Comparison of ENCODE assay signal across 11 mouse cellular contexts in the genomic region with DNA sequence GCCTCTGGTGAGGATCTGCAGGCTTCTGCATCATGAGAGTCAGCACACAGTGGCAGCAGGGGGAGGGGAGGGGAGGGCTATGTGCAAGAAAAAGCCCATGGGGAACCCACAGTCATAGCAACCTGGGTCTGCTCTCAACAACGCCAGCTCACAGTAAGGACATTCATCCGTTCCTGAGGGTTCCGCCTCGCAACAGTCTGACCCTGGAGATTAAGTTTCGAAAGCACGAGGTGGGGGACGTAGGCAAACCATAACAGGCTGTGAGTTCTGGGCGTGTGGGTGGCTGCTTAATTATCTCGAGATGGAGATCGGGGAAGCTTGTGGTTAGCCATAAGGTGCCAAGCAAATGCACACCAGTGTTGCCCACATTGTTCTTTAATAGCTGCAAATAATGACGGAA. TPM values are rescaled to one million over a fixed set of nuclear protein-coding genes. Genes with fewer than 3 reads are reported as not detected.
DNase-seq lines count a peak whose midpoint lies in the region; ATAC-seq and TF ChIP-seq lines count a peak whose summit lies in the region.
"Had no signal": no experiment of that assay in that cellular context is flagged by ENCODE, and none has a peak within 500 bp of the region (broad histone marks: within the 10 kb centered on the region; RNA-seq: fewer than 3 reads in every experiment).

No protein-coding gene starts in this region.

- WGBS in heart, embryonic 12.5 days, result 34% methylated on average over 11 of the region's 11 CpGs
- WGBS in heart, adult 2 months, result 52% methylated on average over 11 of the region's 11 CpGs
- 46% methylated on average over 11 of the region's 11 CpGs for WGBS in embryonic facial prominence, embryonic 10.5 days
- 28% methylated on average over 11 of the region's 11 CpGs for WGBS in hindbrain, embryonic 15.5 days
- 15% methylated on average over 11 of the region's 11 CpGs for WGBS in midbrain, embryonic 16.5 days

- DNase-seq in heart, adult 2 months, result no peak
- peak; percentile 33 for DNase-seq in embryonic facial prominence, embryonic 10.5 days (ENCODE audit: low spot score)
- DNase-seq in cerebellum, adult 8-10 months, result no peak
- DNase-seq in urinary bladder, postnatal 25 days (ENCODE audit: low spot score), result no peak
- DNase-seq: kidney, postnatal 4 days; lung, adult 2 months had no signal

- H3K4me2 ChIP-seq in heart, embryonic 12.5 days, result peak overlapping the region; percentile 25
- peak overlapping the region; percentile 24 for H3K4me2 ChIP-seq in hindbrain, embryonic 15.5 days
- peak overlapping the region; percentile 14 for H3K4me2 ChIP-seq in midbrain, embryonic 16.5 days (ENCODE audit: low read length)

- H3K4me1 ChIP-seq in heart, embryonic 12.5 days (replicated peaks), result peaks cover 10% of the 10 kb centered on the region
- H3K4me1 ChIP-seq in heart, adult 2 months (ENCODE audit: control insufficient read depth, insufficient read depth, low read length), result no peaks in the 10 kb centered on the region
- H3K4me1 ChIP-seq in embryonic facial prominence, embryonic 10.5 days, result peaks cover 22% of the 10 kb centered on the region
- peaks cover 20% of the 10 kb centered on the region for H3K4me1 ChIP-seq in hindbrain, embryonic 15.5 days (replicated peaks)
- peaks cover 13% of the 10 kb centered on the region for H3K4me1 ChIP-seq in midbrain, embryonic 16.5 days (ENCODE audit: control insufficient read depth, insufficient read depth, low read length)

- H3K27me3 ChIP-seq in heart, embryonic 12.5 days (replicated peaks), result peaks cover 5% of the 10 kb centered on the region; the same call in 1 of the 2 replicates
- H3K27me3 ChIP-seq in heart, adult 2 months (ENCODE audit: control insufficient read depth, insufficient read depth, low read length), result no peaks in the 10 kb centered on the region
- no peaks in the 10 kb centered on the region for H3K27me3 ChIP-seq in embryonic facial prominence, embryonic 10.5 days (replicated peaks; ENCODE audit: low read depth, poor library complexity, severe bottlenecking)
- H3K27me3 ChIP-seq in hindbrain, embryonic 15.5 days, result no peaks in the 10 kb centered on the region
- H3K27me3 ChIP-seq in midbrain, embryonic 16.5 days (ENCODE audit: control insufficient read depth, insufficient read depth, low read depth, low read length), result no peaks in the 10 kb centered on the region

- no peak overlapping the region for H3K27ac ChIP-seq in heart, embryonic 12.5 days (ENCODE audit: poor library complexity, severe bottlenecking)
- H3K27ac ChIP-seq in heart, adult 2 months, result no peak overlapping the region
- H3K27ac ChIP-seq in embryonic facial prominence, embryonic 10.5 days (replicated peaks), result no peak overlapping the region
- peak overlapping the region; percentile 49 for H3K27ac ChIP-seq in hindbrain, embryonic 15.5 days (replicated peaks)
- no peak overlapping the region for H3K27ac ChIP-seq in midbrain, embryonic 16.5 days (ENCODE audit: low read length)

- no peak for TF ChIP-seq POLR2A in heart, adult 2 months (IDR thresholded peaks at IDR 0.05; ENCODE audit: insufficient read depth, low read depth, low read length)

- ATAC-seq in heart, embryonic 12.5 days (ENCODE audit: insufficient number of reproducible peaks, low FRiP score), result no peak
- ATAC-seq in hindbrain, embryonic 15.5 days (ENCODE audit: low FRiP score, low read depth), result peak; percentile 78; the same call in 1 of the 2 replicates
- peak; percentile 76 for ATAC-seq in midbrain, embryonic 16.5 days
- ATAC-seq in activated CD4-positive, CD25-positive, alpha-beta regulatory T cell, adult 4 months, result no peak

- no peaks in the 10 kb centered on the region for H3K36me3 ChIP-seq in heart, embryonic 12.5 days
- no peaks in the 10 kb centered on the region for H3K36me3 ChIP-seq in heart, adult 2 months (ENCODE audit: control insufficient read depth, insufficient read depth, low read length)
- no peaks in the 10 kb centered on the region for H3K36me3 ChIP-seq in embryonic facial prominence, embryonic 10.5 days (replicated peaks)
- no peaks in the 10 kb centered on the region for H3K36me3 ChIP-seq in hindbrain, embryonic 15.5 days
- no peaks in the 10 kb centered on the region for H3K36me3 ChIP-seq in midbrain, embryonic 16.5 days (ENCODE audit: control insufficient read depth, insufficient read depth, low read length)

- intact Hi-C loops in heart, adult 2 months (cut with DNase I), result no loop called here

- H3K9ac ChIP-seq in heart, embryonic 12.5 days, result no peak overlapping the region
- no peak overlapping the region for H3K9ac ChIP-seq in heart, adult 2 months (ENCODE audit: low read depth, low read length)
- no peak overlapping the region for H3K9ac ChIP-seq in hindbrain, embryonic 15.5 days
- H3K9ac ChIP-seq in midbrain, embryonic 16.5 days (ENCODE audit: low read depth, low read length), result no peak overlapping the region

- TF ChIP-seq EP300 in heart, adult 2 months (IDR thresholded peaks at IDR 0.05; ENCODE audit: insufficient read depth, low read depth, low read length), result no peak

- H3K79me2 ChIP-seq in heart, adult 2 months (replicated peaks; ENCODE audit: control insufficient read depth, insufficient read depth, low read length), result no peaks in the 10 kb centered on the region

- H3K4me3 ChIP-seq in heart, embryonic 12.5 days, result no peak overlapping the region
- H3K4me3 ChIP-seq in heart, adult 2 months, result no peak overlapping the region
- no peak overlapping the region for H3K4me3 ChIP-seq in embryonic facial prominence, embryonic 10.5 days
- H3K4me3 ChIP-seq in hindbrain, embryonic 15.5 days, result no peak overlapping the region
- no peak overlapping the region for H3K4me3 ChIP-seq in midbrain, embryonic 16.5 days (ENCODE audit: low read depth, low read length)

- TF ChIP-seq CTCF in heart, adult 2 months (IDR thresholded peaks at IDR 0.05), result no peak

- no peaks in the 10 kb centered on the region for H3K9me3 ChIP-seq in heart, embryonic 12.5 days (replicated peaks)
- H3K9me3 ChIP-seq in embryonic facial prominence, embryonic 10.5 days, result no peaks in the 10 kb centered on the region
- no peaks in the 10 kb centered on the region for H3K9me3 ChIP-seq in hindbrain, embryonic 15.5 days
- no peaks in the 10 kb centered on the region for H3K9me3 ChIP-seq in midbrain, embryonic 16.5 days (replicated peaks; ENCODE audit: control insufficient read depth, low read length, poor library complexity, severe bottlenecking)

RNA-seq across cellular contexts. Expression of a gene that starts 34.5 kb away (rescaled TPM):
- 207 and 213 TPM in 2 replicates for polyA plus RNA-seq in heart, embryonic 12.5 days (2016; fragmentation: Nextera tagmentation; extraction: Ambion mirVana)
- 100 to 1,000 TPM; 213 to 237 TPM for total RNA-seq in heart, adult 2 months (2021)
- 205 and 285 TPM in 2 replicates for polyA plus RNA-seq in heart, adult 2 months (2012; rRNA removed)
- 227 and 234 TPM in 2 replicates for polyA plus RNA-seq in embryonic facial prominence, embryonic 10.5 days (2016; fragmentation: Nextera tagmentation; extraction: Ambion mirVana)
- polyA plus RNA-seq in hindbrain, embryonic 15.5 days (2015; fragmentation: Nextera tagmentation; extraction: Ambion mirVana), result 159 and 170 TPM in 2 replicates
- polyA plus RNA-seq in midbrain, embryonic 16.5 days (2015; fragmentation: Nextera tagmentation; extraction: Ambion mirVana), result 139 and 150 TPM in 2 replicates
- polyA plus RNA-seq in activated CD4-positive, CD25-positive, alpha-beta regulatory T cell, adult 4 months (2017; shearing (Covaris generic)), result 100 to 1,000 TPM; 150 TPM

RNA-seq across cellular contexts. Expression of a gene that starts 42.3 kb away (rescaled TPM):
- 3.3 and 3.5 TPM in 2 replicates for polyA plus RNA-seq in heart, embryonic 12.5 days (2016; fragmentation: Nextera tagmentation; extraction: Ambion mirVana)
- total RNA-seq in heart, adult 2 months (2021), result under 1 TPM; 0.34 to 0.55 TPM
- 0.41 and 0.47 TPM in 2 replicates for polyA plus RNA-seq in heart, adult 2 months (2012; rRNA removed)
- polyA plus RNA-seq in embryonic facial prominence, embryonic 10.5 days (2016; fragmentation: Nextera tagmentation; extraction: Ambion mirVana), result 1.9 and 2.0 TPM in 2 replicates
- polyA plus RNA-seq in hindbrain, embryonic 15.5 days (2015; fragmentation: Nextera tagmentation; extraction: Ambion mirVana), result 2.3 and 2.9 TPM in 2 replicates
- 1.7 and 2.4 TPM in 2 replicates for polyA plus RNA-seq in midbrain, embryonic 16.5 days (2015; fragmentation: Nextera tagmentation; extraction: Ambion mirVana)
- polyA plus RNA-seq in activated CD4-positive, CD25-positive, alpha-beta regulatory T cell, adult 4 months (2017; shearing (Covaris generic)), result not detected
- total RNA-seq: gastrocnemius, adult 18-20 months had no signal

RNA-seq across cellular contexts. Expression of a gene that starts 58.0 kb away (rescaled TPM):
- polyA plus RNA-seq in heart, embryonic 12.5 days (2016; fragmentation: Nextera tagmentation; extraction: Ambion mirVana), result 17.7 TPM in 2 replicates
- total RNA-seq in heart, adult 2 months (2021), result 10 to 100 TPM in 1 of 2 experiments, 1 to 10 TPM in 1; 9.4 to 10.2 TPM
- 16.7 and 22.1 TPM in 2 replicates for polyA plus RNA-seq in heart, adult 2 months (2012; rRNA removed)
- polyA plus RNA-seq in embryonic facial prominence, embryonic 10.5 days (2016; fragmentation: Nextera tagmentation; extraction: Ambion mirVana), result 16.4 and 16.9 TPM in 2 replicates
- 17.2 and 19.0 TPM in 2 replicates for polyA plus RNA-seq in hindbrain, embryonic 15.5 days (2015; fragmentation: Nextera tagmentation; extraction: Ambion mirVana)
- 18.0 and 21.1 TPM in 2 replicates for polyA plus RNA-seq in midbrain, embryonic 16.5 days (2015; fragmentation: Nextera tagmentation; extraction: Ambion mirVana)
- polyA plus RNA-seq in activated CD4-positive, CD25-positive, alpha-beta regulatory T cell, adult 4 months (2017; shearing (Covaris generic)), result under 1 TPM; 0.62 to 0.93 TPM

Comparison
In these comparisons a context has a peak if more than half of its experiments do, and no peak if none do; other contexts are left out.
1. ATAC-seq: peak in hindbrain, embryonic 15.5 days (single experiment) and midbrain, embryonic 16.5 days (single experiment); none in heart, embryonic 12.5 days (single experiment) and activated CD4-positive, CD25-positive, alpha-beta regulatory T cell, adult 4 months (single experiment).
2. Peak in every context shown above with its lines, with median percentiles within 50 percentile points of each other: H3K4me2 ChIP-seq.